Mouse (Mus musculus) retina, adult 2 months (tissue): ENCODE results near the gene Xrcc1.
"Not testable (repeated sequence)": the region's sequence is repeated elsewhere in the genome, so short reads cannot be mapped to it uniquely, and the experiment has no call there.

ENCODE experiments used
- DNase-seq: peaks from one replicate; pipeline ENCODE4 v3.0.0-alpha.2; 2012; ENCODE audit warnings: low read depth, low spot score

Xrcc1 gene

DNA sequence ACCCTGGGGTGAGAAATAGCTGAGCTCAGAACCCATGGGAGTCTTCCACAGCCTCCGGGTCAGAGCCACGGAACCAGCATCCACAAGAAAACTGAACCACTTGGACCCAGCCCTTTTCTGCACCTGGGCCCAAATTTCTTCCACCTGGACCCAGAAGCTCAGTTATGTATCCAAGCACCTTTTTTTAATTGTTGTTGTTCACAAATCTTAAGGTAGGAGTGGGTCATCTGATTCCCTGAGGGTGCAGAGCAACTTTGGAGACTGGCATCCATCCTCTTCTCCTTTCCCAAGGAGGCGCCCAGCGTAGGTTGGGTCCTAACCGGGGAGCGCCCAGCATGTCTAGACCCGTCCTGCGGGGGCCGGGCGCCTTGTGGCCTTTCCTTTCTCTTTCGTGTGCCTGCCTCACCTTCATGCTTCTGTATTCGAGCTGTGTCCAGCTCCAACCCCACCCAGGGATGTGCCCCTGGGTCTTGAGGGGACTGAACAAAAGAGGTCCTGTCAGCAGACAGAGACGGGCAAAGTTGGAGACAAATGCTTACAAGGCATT is at the start of gene Xrcc1, which contains the start of gene Pinlyp:
TSS of gene Xrcc1 (plus strand) at position 222 of the 547 bp plus-strand sequence.
TSS of gene Pinlyp (minus strand) at position 51 of the 547 bp plus-strand sequence.
- DNase-seq: no peak

DNA sequence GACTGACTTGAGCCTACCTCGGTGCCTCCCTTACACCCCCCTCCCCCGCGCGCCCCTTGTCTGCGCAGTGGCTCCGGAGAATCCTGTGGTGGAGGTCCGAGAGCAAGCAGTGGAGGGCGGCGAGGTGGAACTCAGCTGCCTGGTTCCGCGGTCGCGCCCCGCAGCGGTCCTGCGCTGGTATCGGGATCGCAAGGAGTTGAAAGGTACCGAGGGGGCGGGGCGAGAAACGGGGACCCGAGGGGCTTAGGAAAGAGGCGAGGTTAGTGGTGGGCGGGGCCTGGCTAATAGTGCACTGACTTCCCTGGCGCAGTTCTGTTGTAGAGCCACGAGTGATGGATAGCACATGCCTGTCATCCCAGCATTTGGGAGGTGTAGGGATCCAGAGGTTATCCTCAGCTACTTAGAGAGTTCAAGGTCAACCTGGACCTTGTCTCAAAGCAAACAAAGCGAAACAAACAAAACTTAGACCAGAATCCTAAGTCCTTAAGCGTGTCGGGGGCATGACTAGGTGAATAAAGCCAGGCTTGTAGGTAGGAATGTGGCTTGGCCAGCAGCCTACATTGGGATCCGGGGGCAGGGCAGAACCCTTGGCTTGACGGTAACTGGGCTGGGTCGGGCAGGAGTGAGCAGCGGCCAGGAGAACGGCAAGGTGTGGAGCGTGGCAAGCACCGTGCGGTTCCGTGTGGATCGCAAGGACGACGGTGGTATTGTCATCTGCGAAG is 46.1 kb upstream of the Xrcc1 start:
- no peak for DNase-seq

DNA sequence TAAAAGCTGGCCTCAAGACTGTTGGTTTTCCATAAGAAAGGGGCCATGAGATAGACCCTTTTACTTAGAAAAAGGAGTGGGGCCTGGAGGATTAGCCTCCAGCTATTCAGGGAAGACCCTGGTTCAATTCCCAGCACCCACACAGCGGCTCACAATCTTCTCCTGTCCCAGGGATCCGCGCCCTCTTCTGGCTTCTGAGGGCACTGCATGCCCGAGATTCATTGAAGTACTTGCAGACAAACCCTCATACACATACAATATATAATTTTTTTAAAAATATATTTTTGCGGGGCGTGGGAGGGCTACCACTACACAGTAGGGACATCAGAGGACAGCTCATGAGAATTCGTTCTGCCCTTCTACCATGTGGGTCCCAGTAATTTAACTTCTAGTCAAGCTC is 45.2 kb upstream of the Xrcc1 start:
- DNase-seq: no peak

DNA sequence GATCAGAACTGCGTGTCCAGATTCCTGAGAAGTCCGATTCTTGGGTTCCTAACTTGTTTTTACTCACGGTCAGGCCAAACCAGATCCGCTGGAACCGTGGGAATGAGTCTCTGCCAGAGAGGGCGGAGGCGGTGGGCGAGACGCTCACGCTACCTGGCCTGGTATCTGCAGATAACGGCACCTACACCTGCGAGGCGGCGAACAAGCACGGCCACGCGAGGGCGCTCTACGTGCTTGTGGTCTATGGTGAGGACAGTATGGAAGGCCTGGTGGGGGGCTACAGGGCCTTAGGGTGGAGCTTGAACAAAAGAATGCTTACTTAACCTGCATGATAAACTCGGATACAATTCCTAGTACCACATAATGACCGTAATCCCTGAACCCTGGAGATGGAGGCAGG is 44.6 kb upstream of the Xrcc1 start:
- DNase-seq: no peak

- no peak for DNase-seq
Measured at GRCm38 (mm10) chr7:24504004-24504403, 42.1 kb upstream of the Xrcc1 start.

DNA sequence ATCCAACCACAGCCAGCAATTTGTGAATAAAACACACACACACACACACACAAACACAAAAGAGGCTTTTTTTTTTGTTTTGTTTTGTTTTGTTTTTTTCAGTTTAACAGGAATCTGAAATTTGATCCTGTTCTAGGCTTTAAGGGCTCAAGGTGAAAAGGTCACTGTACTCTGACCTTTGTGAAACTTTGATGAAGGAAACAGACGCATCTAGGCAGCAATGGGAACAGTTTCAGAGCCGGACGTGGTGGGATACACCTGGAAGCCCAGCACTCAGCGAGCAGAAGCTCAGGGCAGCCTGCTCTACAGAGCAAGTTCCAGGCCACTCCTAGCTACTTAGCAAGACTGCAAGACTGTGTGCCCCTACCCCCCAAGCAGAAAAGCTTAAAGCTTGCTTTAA is 41.2 kb upstream of the Xrcc1 start:
- no peak for DNase-seq

GRCm38 (mm10) chr7:24505447-24506064 is 40.5 kb upstream of the Xrcc1 start:
- no peak for DNase-seq

DNA sequence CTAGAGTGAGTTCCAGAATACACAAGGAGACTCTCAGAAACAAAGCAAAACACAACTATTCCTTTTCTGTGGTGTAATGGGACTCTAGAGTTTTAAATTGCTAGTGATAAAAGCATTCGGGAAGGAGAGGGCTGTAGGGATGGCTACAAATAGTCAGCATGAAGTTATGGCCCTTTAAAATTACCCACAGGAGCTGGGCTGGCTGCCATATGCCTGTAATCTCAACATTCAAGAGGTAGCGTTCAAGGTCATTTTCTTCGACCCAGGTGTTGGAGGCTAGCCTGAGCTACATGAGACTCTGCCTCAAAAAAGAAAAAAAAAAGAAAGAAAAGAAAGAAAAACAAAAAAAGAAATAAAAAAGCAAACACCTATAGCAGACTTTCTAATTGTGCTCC is 40.0 kb upstream of the Xrcc1 start:
- no peak for DNase-seq

GRCm38 (mm10) chr7:24506476-24506837 is 39.6 kb upstream of the Xrcc1 start:
- DNase-seq: no peak

GRCm38 (mm10) chr7:24506838-24507725 is 39.0 kb upstream of the Xrcc1 start, which contains the start of gene Zfp428:
Zfp428 (plus strand) TSS chr7:24507006.
- DNase-seq: peak; percentile 89

GRCm38 (mm10) chr7:24507726-24508114 is 38.4 kb upstream of the Xrcc1 start:
- no peak for DNase-seq

- DNase-seq: no peak
Measured at GRCm38 (mm10) chr7:24512355-24512754, 33.7 kb upstream of the Xrcc1 start, which contains the start of gene AC161166.1. AC161166.1 (minus strand) TSS chr7:24512455.

- not testable (repeated sequence) for DNase-seq
Measured at GRCm38 (mm10) chr7:24516319-24516718, 29.8 kb upstream of the Xrcc1 start.

- DNase-seq: no peak
Measured at GRCm38 (mm10) chr7:24517077-24517476, 29.0 kb upstream of the Xrcc1 start.

DNA sequence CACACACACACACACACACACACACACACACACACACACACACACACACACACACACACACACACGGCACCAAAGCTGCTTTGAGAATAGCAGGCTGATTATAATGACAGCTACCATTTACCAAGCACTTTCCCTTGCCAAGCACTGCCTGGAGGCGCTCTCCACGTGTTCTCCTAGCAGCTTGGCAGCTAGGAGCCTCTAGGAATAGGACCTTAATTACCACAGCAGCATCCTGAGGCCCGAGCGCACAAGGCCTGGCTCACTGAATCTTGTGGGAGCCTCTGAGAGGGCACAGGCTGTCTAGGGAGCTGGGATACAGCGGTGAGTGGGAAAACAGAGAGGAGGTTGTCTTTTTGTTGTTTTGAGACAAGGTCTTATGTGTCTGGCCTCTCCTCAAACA is 28.4 kb upstream of the Xrcc1 start:
- DNase-seq: no peak

- DNase-seq: no peak
Measured at GRCm38 (mm10) chr7:24519130-24519529, 27.0 kb upstream of the Xrcc1 start.

DNA sequence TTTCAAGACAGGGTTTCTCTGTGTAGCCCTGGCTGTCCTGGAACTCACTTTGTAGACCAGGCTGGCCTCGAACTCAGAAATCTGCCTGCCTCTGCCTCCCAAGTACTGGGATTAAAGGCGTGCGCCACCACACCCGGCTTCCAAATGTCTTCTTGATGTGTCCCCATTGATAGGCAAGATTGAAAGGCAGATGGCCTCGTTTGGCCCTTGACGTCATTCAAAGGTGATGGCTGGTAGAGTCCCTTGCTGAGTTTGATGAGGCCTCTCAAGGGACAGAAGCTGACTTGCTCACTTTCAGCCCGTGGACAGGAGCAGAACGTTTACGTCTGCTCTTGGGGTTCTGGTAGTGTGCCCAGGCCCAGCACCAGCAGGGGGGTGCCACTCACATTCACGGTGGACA is 26.0 kb upstream of the Xrcc1 start:
- not testable (repeated sequence) for DNase-seq

- no peak for DNase-seq
Measured at GRCm38 (mm10) chr7:24522805-24523204, 23.3 kb upstream of the Xrcc1 start.

GRCm38 (mm10) chr7:24523723-24524122 is 22.4 kb upstream of the Xrcc1 start:
- DNase-seq: no peak

GRCm38 (mm10) chr7:24524978-24525377 is 21.1 kb upstream of the Xrcc1 start:
- no peak for DNase-seq

DNA sequence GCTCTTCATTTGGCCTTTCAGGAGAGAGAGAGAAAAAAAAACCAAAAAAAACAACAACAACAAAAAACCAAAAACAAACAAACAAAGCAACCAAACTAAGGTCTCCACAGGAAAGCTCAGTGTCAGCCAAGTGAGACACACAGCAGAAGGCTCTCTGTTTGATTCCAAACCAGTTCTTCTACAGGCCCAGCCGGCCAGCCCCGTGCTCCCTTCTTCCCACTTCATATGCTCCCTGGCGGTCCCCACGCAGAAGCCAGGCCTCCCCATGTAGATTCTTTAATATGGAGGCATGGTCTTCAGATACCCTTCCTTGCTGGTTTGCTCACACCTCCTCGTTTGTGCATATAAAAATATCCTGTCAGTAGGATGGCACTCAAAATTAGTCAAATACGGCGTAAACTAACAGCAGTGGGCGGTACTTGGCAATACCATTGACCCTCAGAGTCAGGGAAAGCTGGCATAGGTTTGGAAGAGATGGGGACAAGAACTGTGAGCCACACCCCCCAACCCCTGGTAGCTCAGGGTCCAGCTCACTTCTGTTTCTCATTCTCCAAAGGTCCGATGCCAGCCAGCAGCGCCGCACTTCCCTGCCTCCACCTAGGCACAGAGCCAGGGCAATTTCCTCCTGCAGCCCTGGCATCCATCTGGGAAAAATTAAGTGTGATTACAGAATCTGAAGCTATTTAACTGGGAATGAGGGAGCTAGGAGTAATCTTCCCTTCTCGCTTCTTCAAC is 20.2 kb upstream of the Xrcc1 start:
- no peak for DNase-seq
